Mouse (Mus musculus): ENCODE measurements around the gene Ihh.

DNA sequence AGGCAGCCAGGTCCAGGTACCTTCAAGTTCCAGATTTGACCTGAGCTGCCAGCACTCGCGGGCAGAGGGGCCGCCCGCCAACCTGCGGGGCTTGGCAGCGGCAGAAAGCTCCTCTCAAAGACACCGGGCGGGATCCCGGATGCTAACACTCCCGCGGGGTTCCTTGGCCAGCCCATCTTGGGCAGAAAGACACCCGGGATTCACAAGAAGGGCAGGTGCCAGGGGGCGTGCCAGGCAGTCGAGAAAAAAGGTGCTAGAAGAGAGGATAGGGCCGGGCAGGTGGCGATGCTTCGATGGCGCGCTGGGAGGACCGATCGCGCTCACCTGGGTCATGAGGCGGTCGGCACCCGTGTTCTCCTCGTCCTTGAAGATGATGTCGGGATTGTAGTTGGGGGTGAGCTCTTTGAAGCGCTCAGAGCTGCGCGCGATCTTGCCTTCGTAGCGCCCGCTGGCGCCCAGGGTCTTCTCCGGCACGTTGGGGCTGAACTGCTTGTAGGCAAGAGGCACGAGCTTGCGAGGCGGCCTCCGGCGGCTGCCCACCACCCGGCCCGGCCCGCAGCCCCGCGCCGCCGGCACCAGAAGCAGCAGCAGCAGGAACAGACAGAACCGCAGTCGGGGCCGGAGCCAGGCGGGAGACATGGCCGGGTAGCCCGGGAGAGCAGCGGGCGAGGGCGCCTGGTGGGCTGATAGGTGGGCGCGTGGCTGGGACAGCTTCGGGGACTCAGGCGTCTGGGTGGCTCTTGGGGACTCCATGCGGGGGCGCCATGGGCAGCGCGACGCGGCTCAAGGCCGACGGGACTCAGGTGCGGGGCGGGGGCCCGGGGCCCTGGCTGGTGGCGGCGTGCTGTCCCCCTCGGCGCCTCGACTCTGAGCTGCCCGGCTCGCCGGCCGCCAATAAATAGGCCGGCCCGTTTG, 639 bp downstream of the Ihh start:
- TF ChIP-seq POLR2A (IDR thresholded peaks at IDR 0.05; ENCODE audit: control insufficient read depth, extremely low read depth, insufficient read depth, low read length, poor library complexity) (no peak), CTCF (IDR thresholded peaks at IDR 0.05; ENCODE audit: borderline replicate concordance, control insufficient read depth, extremely low read depth, insufficient read depth, low read length, poor library complexity) (no peak)

All from thymus, adult 2 months (tissue).